Mouse (Mus musculus) embryonic stem cell, embryonic (primary cell): ENCODE measurements around the gene Col4a3.

Source experiments
- CTCF ChIA-PET, 4 experiments: fragments of 300-600 bp in 2 of 4; fragments of 350-600 bp in 2 of 4; sonication (Branson Sonifier 250); formaldehyde crosslinking; loops; one replicate each; lab custom pipeline; 2022; ENCODE audit warnings: inconsistent platforms in 2 of 4; lab: Charles Lee
- POLR2A ChIA-PET, 4 experiments: fragments of 300-600 bp in 2 of 4; fragments of 350-600 bp in 2 of 4; sonication (Branson Sonifier 250); formaldehyde crosslinking; loops; one replicate each; lab custom pipeline; 2022; ENCODE audit warnings: antibody characterized with exemption in 4 of 4, inconsistent platforms in 1 of 4; lab: Charles Lee

The Col4a3 gene

DNA sequence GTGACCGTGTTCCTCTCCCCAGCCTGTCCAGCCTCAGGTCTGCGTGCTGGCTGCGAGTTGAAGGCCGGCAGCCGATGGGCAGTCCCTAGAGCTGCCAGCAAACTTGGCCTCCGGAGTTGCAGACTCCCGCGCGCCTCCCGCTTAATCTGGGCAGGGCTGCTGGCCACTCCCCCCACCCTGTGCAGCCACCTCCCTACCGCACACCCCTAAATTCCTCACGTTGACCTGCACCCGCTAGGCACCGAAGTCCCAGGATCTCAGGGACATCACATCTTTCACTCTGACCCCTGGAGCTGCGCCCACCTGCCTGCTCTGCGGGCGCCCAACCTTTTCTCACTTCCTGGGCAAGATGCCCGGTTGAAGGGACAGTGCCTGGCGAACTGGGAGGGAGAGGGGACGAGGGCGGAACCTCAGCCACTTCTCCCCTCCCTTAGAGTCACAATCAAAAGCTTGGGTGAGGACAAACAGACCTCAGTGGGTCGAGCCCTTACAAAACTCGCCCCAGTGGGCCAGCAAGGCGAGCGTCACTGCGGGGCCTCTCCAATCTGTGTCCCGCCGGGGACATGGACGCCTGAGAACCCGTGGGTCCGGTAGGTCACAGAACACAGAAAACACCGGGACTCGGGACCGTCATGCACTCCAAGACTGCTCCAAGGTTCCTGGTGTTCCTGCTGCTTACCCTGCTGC, at the start of gene Col4a3, which contains the start of gene Col4a4:
Gene Col4a3 (plus strand): TSS at position 209 of the 687 bp plus-strand sequence.
Gene Col4a4 (minus strand): TSS at position 137 of the 687 bp plus-strand sequence.
- ChIA-PET POLR2A (no interaction called here), CTCF (interaction anchor here in 2 of 4 experiments (1.1 to 1.3 kb wide), 2 partner anchors 55 kb away, joined by 4 read pairs; no protein-coding TSS in a partner anchor)

- POLR2A ChIA-PET: no interaction called here
- CTCF ChIA-PET: interaction anchor here in 2 of 4 experiments (0.7 to 0.9 kb wide), 2 partner anchors 9 to 61 kb away, joined by 3 to 4 read pairs; no protein-coding TSS in a partner anchor
Observed at GRCm38 (mm10) chr1:82537848-82538247, 48.9 kb upstream of the Col4a3 start.

- ChIA-PET CTCF (interaction anchor here in 1 of 4 experiments (0.7 kb wide), 1 partner anchor 15 kb away, joined by 3 read pairs; no protein-coding TSS in a partner anchor), POLR2A (no interaction called here)
Observed at GRCm38 (mm10) chr1:82540056-82540455, 46.7 kb upstream of the Col4a3 start.

- CTCF ChIA-PET: no interaction called here
- POLR2A ChIA-PET: interaction anchor here in 1 of 4 experiments (0.6 kb wide), 1 partner anchor 456 kb away, joined by 3 read pairs; no protein-coding TSS in a partner anchor
Observed at GRCm38 (mm10) chr1:82543934-82544333, 42.8 kb upstream of the Col4a3 start.

DNA sequence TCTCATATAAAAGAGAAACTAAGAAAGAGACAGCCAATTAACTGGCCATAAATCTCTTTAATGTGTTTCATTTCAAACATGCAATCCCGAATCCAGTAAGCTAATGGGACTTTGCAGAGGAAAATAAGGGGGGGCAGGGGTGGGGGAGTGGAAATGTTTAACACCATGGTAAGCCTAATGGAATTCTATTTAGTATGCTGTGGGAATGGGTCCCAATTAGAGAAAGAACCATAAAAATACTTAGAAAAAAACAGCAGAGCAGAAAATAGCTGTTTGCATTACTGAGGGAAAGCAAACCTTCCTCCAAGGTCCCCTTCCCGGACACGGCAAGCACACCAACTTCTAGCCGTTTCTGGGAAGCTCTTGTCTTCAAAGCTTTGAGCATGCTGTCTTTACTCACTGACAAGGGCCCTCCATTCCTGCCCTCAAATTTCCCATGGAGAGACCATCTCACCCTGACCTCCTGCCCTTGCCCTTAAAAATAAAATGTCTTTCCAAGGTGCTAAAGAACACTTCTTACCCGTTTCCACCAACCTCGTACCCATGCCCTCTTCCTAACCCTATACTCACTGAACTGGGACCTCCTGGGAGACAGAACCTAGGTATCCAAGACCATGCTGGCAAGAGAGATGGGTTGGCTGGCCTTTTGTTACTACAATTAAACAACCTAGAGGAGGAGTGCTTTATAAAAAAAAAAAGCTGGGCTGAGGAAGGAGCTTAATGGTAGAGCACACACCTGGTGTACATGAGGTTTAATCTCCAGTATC, 42.1 kb upstream of the Col4a3 start:
- ChIA-PET POLR2A (interaction anchor here in 1 of 4 experiments (0.6 kb wide), 1 partner anchor 456 kb away, joined by 3 read pairs; no protein-coding TSS in a partner anchor), CTCF (no interaction called here)

DNA sequence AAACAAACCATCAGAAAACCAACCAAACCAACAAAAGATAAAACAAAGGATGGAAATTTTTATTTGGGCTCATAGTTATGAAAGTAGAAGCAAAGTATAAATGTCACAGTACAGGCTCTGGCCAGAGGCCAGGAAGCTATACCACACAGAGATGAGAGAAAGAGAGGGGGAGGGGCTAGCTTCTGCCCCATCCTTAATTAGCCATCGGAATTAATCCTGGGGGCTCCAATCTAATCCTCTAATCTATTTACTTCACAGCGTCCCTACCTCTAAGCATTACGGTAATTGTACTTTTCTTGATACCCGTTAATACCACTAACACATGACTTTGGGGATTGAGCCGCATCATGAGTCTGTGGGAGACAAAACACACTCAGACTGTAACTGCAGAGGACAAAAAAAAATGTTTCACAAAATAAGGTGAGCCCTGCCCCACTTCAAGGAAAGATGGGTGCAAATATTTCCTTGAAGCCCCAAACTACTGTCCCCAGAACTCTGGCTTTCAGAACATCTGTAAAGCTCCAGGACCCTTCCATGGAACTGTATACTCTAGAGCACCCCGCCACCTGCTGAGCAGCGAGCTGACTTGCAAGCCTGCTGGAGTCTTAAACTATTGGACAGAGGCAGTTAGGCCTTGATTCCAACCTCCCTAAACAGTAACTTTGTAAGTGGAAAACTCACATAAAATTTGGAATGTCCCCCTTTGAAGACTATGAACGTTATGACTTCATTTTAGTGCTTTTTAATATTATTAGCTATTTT, 41.3 kb upstream of the Col4a3 start:
- ChIA-PET POLR2A (no interaction called here), CTCF (interaction anchor here in 2 of 4 experiments (0.5 to 0.9 kb wide), 3 partner anchors 9 to 1193 kb away, joined by 3 to 4 read pairs (median 3); no protein-coding TSS in a partner anchor)

- ChIA-PET CTCF (interaction anchor here (0.5 to 3.0 kb wide), 19 partner anchors 9 to 1235 kb away, joined by 3 to 42 read pairs (median 4); no protein-coding TSS in a partner anchor), POLR2A (interaction anchor here in 2 of 4 experiments (0.6 to 1.0 kb wide), 2 partner anchors 8 to 94 kb away, joined by 3 read pairs; no protein-coding TSS in a partner anchor)
Observed at GRCm38 (mm10) chr1:82554443-82554850, 32.3 kb upstream of the Col4a3 start.

GRCm38 (mm10) chr1:82554889-82555288, 31.8 kb upstream of the Col4a3 start:
- ChIA-PET CTCF (interaction anchor here (0.5 to 3.0 kb wide), 20 partner anchors 9 to 1236 kb away, joined by 3 to 42 read pairs (median 4); no protein-coding TSS in a partner anchor), POLR2A (interaction anchor here in 2 of 4 experiments (0.6 to 1.0 kb wide), 2 partner anchors 8 to 93 kb away, joined by 3 read pairs; no protein-coding TSS in a partner anchor)

- POLR2A ChIA-PET: no interaction called here
- CTCF ChIA-PET: no interaction called here
Observed at GRCm38 (mm10) chr1:82560223-82560622, 26.5 kb upstream of the Col4a3 start.

GRCm38 (mm10) chr1:82569405-82569804, 17.3 kb upstream of the Col4a3 start:
- CTCF ChIA-PET: interaction anchor here in 2 of 4 experiments (0.6 to 1.4 kb wide), 2 partner anchors 72 to 427 kb away, joined by 4 to 11 read pairs; no protein-coding TSS in a partner anchor
- POLR2A ChIA-PET: no interaction called here

- POLR2A ChIA-PET: no interaction called here
- CTCF ChIA-PET: interaction anchor here (0.6 to 1.2 kb wide), 8 partner anchors 8 to 215 kb away, joined by 3 to 14 read pairs (median 3); no protein-coding TSS in a partner anchor
Observed at GRCm38 (mm10) chr1:82571758-82572157, 15.0 kb upstream of the Col4a3 start.

DNA sequence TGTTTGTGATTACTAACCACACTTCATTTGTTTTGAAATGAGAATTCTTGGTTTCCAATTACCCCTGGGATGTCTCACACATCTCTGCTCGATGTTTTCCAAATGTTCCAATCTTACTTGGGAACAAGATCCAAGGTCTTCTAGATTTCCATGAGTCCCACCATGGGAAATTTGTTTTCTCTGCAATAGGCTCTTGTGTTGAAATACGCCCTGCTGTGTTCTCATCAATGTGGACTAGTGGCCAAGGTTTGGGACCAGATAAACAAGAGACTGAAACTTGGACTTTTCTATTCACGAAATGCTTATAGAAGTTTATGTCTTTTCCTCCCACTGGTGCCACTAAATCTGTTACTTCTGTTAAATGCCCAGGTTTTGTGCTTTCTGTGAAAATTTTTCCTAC, 11.0 kb upstream of the Col4a3 start:
- POLR2A ChIA-PET: no interaction called here
- CTCF ChIA-PET: no interaction called here

GRCm38 (mm10) chr1:82576182-82576581, 10.5 kb upstream of the Col4a3 start:
- POLR2A ChIA-PET: no interaction called here
- CTCF ChIA-PET: no interaction called here

DNA sequence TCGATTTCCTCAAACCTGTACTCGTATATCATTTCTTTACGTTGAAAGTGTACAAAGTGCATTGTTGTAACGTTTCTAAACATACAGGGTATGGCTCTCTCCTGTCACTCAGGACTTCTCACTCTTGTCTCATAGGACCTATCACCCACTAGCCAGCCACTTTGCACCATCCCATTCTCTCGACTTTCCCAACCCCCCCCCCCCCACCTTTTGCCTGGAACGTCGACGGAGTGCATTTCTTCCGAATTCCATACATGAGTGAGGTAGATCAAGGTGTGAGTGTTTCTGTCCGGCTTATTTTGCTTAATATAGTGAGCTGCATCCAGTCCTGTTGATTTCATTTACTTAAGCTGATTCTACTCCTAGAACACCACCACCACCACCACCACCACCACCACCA, 9.4 kb upstream of the Col4a3 start:
- POLR2A ChIA-PET: no interaction called here

DNA sequence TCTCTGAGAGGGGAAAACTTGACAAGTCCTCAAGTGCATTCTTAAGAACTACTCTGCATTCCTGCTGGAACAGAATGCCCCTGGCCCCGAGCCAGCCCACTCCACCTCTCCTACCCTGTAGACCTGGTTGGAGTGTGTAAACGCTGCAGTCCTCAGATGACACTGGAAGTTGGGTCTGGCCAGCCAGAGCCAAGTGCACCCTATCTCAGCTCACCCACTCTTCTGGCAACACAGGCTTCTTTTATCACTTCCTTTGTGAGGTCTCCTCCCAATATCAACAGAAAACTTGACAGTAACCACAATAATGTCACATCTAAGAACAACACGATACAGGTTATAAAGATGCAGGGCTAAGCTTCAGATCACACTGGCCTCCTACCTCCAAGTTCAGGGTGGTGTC, 8.8 kb upstream of the Col4a3 start:
- POLR2A ChIA-PET: no interaction called here
- CTCF ChIA-PET: interaction anchor here in 1 of 4 experiments (0.6 kb wide), 1 partner anchor 725 kb away, joined by 6 read pairs; no protein-coding TSS in a partner anchor

More for the DNA sequence above, 9.4 kb upstream of the Col4a3 start:
- CTCF ChIA-PET: interaction anchor here in 1 of 4 experiments (0.6 kb wide), 1 partner anchor 725 kb away, joined by 6 read pairs; no protein-coding TSS in a partner anchor

DNA sequence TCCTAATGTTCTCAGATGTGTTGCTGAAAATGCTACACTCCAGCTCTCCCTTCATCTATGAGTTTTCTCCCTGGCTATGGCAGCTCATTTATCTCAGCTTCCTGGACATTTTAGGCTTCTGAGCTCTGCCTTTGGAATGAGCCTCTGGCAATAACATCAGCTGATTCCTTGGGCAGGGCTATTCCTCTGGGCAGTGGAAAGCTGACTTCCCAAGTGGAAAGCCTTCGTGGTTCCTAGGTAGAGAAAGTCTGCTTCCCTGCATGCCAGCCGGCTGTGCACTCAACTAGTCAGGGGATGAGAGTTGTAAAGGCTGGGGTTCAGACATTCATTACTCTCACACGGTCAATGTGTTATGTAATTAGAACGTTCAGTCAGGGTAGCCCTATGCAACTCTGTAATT, 8.4 kb upstream of the Col4a3 start:
- ChIA-PET POLR2A (no interaction called here), CTCF (no interaction called here)

GRCm38 (mm10) chr1:82585981-82586380, 740 bp upstream of the Col4a3 start:
- POLR2A ChIA-PET: interaction anchor here in 1 of 4 experiments (0.6 kb wide), 1 partner anchor 33 kb away, joined by 3 read pairs; no protein-coding TSS in a partner anchor
- CTCF ChIA-PET: interaction anchor here in 1 of 4 experiments (1.3 kb wide), 1 partner anchor 56 kb away, joined by 4 read pairs; no protein-coding TSS in a partner anchor

GRCm38 (mm10) chr1:82590266-82590665, 3.5 kb downstream of the Col4a3 start:
- POLR2A ChIA-PET: no interaction called here
- CTCF ChIA-PET: no interaction called here
